Mouse (Mus musculus) liver, adult 2 months (tissue): ENCODE data around the gene Phlda1.

Source experiments
- CTCF ChIP-seq: fragments of 200-500 bp; IDR thresholded peaks from 2 replicates; pipeline ENCODE4 v1.5.1; 2011; ENCODE audit warnings: low read depth, low read length, control low read depth
- POLR2A ChIP-seq: fragments of 200-500 bp; IDR thresholded peaks from 2 replicates; pipeline ENCODE4 v1.6.1; 2011; ENCODE audit warnings: low read length, control low read depth; ENCODE audit not compliant: insufficient read depth; ENCODE audit errors: extremely low read depth

DNA sequence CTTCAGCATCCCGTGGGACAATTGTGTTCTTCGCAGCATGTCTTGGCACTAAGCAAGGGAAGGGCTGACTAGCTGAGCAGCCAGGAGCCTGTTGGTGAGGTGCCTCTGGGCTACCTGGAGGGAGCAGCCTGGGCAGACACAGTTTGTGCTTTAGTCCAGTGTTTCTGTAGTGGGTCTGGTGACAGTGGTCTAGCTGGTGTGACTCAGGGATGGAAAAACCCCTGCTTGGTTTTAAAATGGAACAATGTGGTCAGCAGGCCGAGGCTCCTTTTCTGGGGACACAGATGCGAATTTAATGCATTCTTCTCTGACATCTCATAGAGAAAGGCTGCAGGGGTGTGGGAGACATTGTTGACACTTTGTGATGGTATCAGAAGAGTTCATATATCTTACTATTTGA lies 16.1 kb downstream of the Phlda1 start:
- TF ChIP-seq CTCF: no peak
- no peak for TF ChIP-seq POLR2A
